Mouse (Mus musculus): ENCODE measurements at regions not wholly inside any gene's neighbourhood (a gene's known extent, or its start where the extent isn't known, plus 50 kb on each side); places are given as distances from the start of the nearest gene placed in this dataset.

DNA sequence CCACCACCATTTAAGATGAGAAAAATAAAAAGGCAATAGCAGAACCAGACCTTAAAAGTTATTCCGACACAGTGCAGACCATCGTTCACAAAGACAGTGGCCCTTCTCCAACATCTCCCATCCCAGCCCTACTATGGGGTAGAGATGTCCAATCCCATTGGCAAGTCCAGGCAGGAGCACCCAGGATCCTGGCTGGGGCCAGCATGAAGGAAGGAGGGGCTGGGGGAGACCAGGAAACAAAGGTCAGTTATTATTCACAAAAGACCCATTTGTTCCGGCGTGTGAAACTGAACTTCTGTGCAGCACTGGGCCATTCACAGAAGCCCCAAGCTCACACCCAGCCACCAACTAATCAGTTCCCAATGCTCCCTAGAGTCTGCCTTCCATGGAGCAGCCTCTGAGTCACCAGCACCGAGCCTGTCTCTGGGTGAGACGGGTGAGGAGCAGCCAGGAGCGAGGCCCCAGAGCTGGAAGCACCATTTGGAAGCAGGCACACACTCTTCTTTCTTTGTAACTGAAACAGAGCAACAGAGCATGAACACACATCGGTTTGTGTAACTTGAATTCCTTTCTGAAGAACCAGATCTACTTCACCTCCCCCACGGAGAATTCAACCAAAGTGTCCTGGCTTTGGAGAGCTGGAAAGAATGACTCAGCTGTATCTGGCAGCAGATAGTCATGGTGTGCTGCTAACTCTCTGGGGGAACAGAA is 70.1 kb upstream of the Dlg1 start:
- H3K36me3 ChIP-seq (replicated peaks; ENCODE audit: low read length), result no peaks in the 10 kb centered on the region
- TF ChIP-seq GATA1 (IDR thresholded peaks at IDR 0.05; ENCODE audit: borderline replicate concordance, low read length), result no peak
- no peak for TF ChIP-seq FLI1 (IDR thresholded peaks at IDR 0.05; ENCODE audit: low read length)
- peaks cover 45% of the 10 kb centered on the region for H3K27me3 ChIP-seq (replicated peaks)
- H3K4me3 ChIP-seq (replicated peaks), result no peak overlapping the region
- no peaks in the 10 kb centered on the region for H3K9me3 ChIP-seq
- H3K4me1 ChIP-seq, result peaks cover 9% of the 10 kb centered on the region

- TF ChIP-seq FLI1 (IDR thresholded peaks at IDR 0.05; ENCODE audit: low read length) (no peak), GATA1 (IDR thresholded peaks at IDR 0.05; ENCODE audit: borderline replicate concordance, low read length) (no peak)
- Histone ChIP-seq H3K4me1 (peaks cover 14% of the 10 kb centered on the region), H3K9me3 (no peaks in the 10 kb centered on the region; the same call in 1 of the 2 replicates), H3K4me3 (replicated peaks) (no peak overlapping the region), H3K36me3 (replicated peaks; ENCODE audit: low read length) (no peaks in the 10 kb centered on the region), H3K27me3 (replicated peaks) (peaks cover 60% of the 10 kb centered on the region)
Measured at GRCm38 (mm10) chr16:31597965-31598364, 65.3 kb upstream of the Dlg1 start.

DNA sequence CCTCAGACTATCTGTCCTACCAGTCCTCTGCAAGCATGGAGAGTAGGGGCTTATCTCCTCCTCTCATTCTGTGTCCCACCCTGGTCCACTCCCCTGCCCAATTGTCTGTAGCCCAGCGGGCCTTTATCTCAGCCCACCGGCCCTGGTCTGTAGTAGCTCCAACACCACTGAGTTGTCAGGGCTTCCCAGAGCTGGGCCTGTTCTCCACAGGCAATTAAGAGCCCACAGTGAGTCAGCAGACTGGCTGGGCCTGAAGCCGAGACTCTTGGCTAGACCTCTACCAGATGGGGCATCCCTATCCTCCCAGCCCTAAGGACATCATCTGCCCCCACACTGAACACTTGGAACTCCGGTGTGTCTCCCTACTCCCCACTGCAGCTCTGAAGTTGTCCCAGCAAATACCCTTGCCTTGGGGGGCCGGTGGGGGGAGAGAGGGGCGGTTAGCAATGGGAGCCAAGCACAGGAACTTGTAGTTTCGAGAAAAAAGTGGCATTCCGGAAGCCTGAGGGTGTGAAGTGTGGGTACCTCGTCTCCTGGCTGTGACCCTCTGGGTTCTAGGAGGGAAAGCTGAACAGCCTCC is 64.7 kb upstream of the Dlg1 start:
- Histone ChIP-seq H3K36me3 (replicated peaks; ENCODE audit: low read length) (no peaks in the 10 kb centered on the region), H3K9me3 (no peaks in the 10 kb centered on the region; the same call in 1 of the 2 replicates), H3K4me3 (replicated peaks) (no peak overlapping the region), H3K27me3 (replicated peaks) (peaks cover 57% of the 10 kb centered on the region), H3K4me1 (peaks cover 9% of the 10 kb centered on the region)
- TF ChIP-seq GATA1 (IDR thresholded peaks at IDR 0.05; ENCODE audit: borderline replicate concordance, low read length) (no peak), FLI1 (IDR thresholded peaks at IDR 0.05; ENCODE audit: low read length) (no peak)

DNA sequence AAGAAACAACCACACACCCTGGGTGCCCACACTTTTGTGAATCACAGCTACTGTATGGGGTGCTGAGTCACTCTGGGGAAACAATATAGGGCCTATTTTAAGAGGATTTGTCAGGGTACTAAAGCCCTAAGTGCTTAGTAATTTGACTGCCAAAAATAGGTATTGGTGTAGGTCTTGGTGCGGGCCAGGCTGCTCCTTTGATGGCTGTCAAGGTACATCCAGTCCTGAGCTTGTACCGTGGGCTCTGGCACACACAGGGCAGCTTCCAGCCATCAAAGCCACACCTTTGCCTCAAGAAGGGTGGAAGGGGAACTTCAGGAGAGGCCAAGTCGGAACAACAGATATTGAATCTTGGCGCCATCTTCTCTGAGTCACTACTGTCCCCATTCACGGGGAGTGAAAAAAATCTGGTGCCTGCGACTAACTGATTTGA is 64.2 kb upstream of the Dlg1 start:
- Histone ChIP-seq H3K4me1 (peaks cover 7% of the 10 kb centered on the region), H3K36me3 (replicated peaks; ENCODE audit: low read length) (no peaks in the 10 kb centered on the region), H3K9me3 (no peaks in the 10 kb centered on the region; the same call in 1 of the 2 replicates), H3K4me3 (replicated peaks) (no peak overlapping the region), H3K27me3 (replicated peaks) (peaks cover 54% of the 10 kb centered on the region)
- no peak for TF ChIP-seq FLI1 (IDR thresholded peaks at IDR 0.05; ENCODE audit: low read length)
- no peak for TF ChIP-seq GATA1 (IDR thresholded peaks at IDR 0.05; ENCODE audit: borderline replicate concordance, low read length)

GRCm38 (mm10) chr16:31601278-31601677 is 62.0 kb upstream of the Dlg1 start:
- Histone ChIP-seq H3K4me1 (peaks cover 7% of the 10 kb centered on the region), H3K27me3 (replicated peaks) (peaks cover 66% of the 10 kb centered on the region), H3K9me3 (peaks cover 5% of the 10 kb centered on the region; the same call in 1 of the 2 replicates), H3K4me3 (replicated peaks) (no peak overlapping the region), H3K36me3 (replicated peaks; ENCODE audit: low read length) (no peaks in the 10 kb centered on the region)
- TF ChIP-seq GATA1 (IDR thresholded peaks at IDR 0.05; ENCODE audit: borderline replicate concordance, low read length) (no peak), FLI1 (IDR thresholded peaks at IDR 0.05; ENCODE audit: low read length) (no peak)

- no peak for TF ChIP-seq FLI1 (IDR thresholded peaks at IDR 0.05; ENCODE audit: low read length)
- TF ChIP-seq GATA1 (IDR thresholded peaks at IDR 0.05; ENCODE audit: borderline replicate concordance, low read length), result no peak
- H3K4me3 ChIP-seq (replicated peaks), result no peak overlapping the region
- peaks cover 5% of the 10 kb centered on the region; the same call in 1 of the 2 replicates for H3K9me3 ChIP-seq
- H3K4me1 ChIP-seq, result peaks cover 14% of the 10 kb centered on the region
- H3K27me3 ChIP-seq (replicated peaks), result peaks cover 66% of the 10 kb centered on the region
- no peaks in the 10 kb centered on the region for H3K36me3 ChIP-seq (replicated peaks; ENCODE audit: low read length)
Measured at GRCm38 (mm10) chr16:31603185-31603584, 60.1 kb upstream of the Dlg1 start.

DNA sequence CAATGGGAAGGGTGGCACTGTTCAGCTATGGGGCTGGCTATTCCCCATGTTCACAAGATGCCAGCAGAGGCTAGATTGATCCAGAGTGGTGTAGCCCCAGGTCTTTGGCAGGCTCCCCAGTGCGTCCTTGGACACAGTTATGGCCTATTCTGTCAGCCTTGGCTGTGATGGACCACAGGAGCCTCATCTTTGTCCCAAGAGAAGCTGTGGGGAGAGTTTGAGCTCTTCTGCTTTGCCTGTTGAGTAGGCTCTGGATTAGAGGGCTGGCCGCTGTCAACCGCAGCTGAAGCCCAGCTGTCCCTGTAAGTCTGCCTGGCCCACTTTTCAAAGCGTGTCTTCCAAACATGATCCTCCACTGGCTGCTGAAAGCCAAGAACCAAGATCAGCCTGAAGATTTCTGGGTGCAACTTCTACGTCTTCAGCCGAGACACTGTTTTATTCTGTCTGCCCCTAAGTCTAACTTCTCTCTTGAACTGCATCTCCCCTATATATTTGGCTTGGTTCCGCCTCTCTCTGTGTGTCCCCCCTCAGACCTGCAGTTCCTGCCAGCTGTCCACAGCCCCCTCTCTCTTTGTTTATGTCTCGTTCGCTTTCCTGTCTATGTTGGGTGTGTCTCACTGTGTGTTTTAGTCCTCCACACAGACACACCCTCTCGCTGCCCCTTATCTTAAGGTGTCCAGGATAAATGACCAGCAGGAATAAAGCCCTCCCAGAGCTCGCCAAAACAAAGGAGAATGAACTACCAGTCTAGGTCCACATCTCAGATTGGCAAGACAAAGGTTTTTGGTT is 56.7 kb upstream of the Dlg1 start:
- no peak overlapping the region for H3K4me3 ChIP-seq (replicated peaks)
- H3K4me1 ChIP-seq, result peaks cover 19% of the 10 kb centered on the region
- peaks cover 40% of the 10 kb centered on the region for H3K27me3 ChIP-seq (replicated peaks)
- no peaks in the 10 kb centered on the region for H3K36me3 ChIP-seq (replicated peaks; ENCODE audit: low read length)
- TF ChIP-seq FLI1 (IDR thresholded peaks at IDR 0.05; ENCODE audit: low read length) (no peak), GATA1 (IDR thresholded peaks at IDR 0.05; ENCODE audit: borderline replicate concordance, low read length) (no peak)
- peaks cover 17% of the 10 kb centered on the region for H3K9me3 ChIP-seq

GRCm38 (mm10) chr16:31608964-31609363 is 54.3 kb upstream of the Dlg1 start:
- peaks cover 35% of the 10 kb centered on the region for H3K27me3 ChIP-seq (replicated peaks)
- peaks cover 19% of the 10 kb centered on the region for H3K4me1 ChIP-seq
- TF ChIP-seq FLI1 (IDR thresholded peaks at IDR 0.05; ENCODE audit: low read length) (no peak), GATA1 (IDR thresholded peaks at IDR 0.05; ENCODE audit: borderline replicate concordance, low read length) (no peak)
- H3K36me3 ChIP-seq (replicated peaks; ENCODE audit: low read length), result no peaks in the 10 kb centered on the region
- H3K4me3 ChIP-seq (replicated peaks), result no peak overlapping the region
- H3K9me3 ChIP-seq, result peaks cover 18% of the 10 kb centered on the region

GRCm38 (mm10) chr16:31609394-31610172 is 53.7 kb upstream of the Dlg1 start:
- Histone ChIP-seq H3K4me3 (replicated peaks) (no peak overlapping the region), H3K36me3 (replicated peaks; ENCODE audit: low read length) (no peaks in the 10 kb centered on the region), H3K9me3 (peaks cover 18% of the 10 kb centered on the region), H3K27me3 (replicated peaks) (peaks cover 33% of the 10 kb centered on the region), H3K4me1 (peaks cover 19% of the 10 kb centered on the region)
- TF ChIP-seq FLI1 (IDR thresholded peaks at IDR 0.05; ENCODE audit: low read length), result no peak
